Mouse (Mus musculus) midbrain, embryonic 13.5 days (tissue): Measurements from ENCODE around the gene Tbc1d10c. TPM values are rescaled to one million over a fixed set of nuclear protein-coding genes. Genes with fewer than 3 reads are reported as not detected.

Experiments used
- microRNA-seq: library from miRNA; unstranded; fragments of <30 nt; microRNA quantifications from one replicate; pipeline ENCODE4, GENCODE M21; 2016
- polyA plus RNA-seq: library from polyadenylated mRNA; unstranded; fragments of >200 nt; fragmentation: Nextera tagmentation; extraction: Ambion mirVana; gene quantifications from 2 replicates; pipeline ENCODE4 v1.2.1, GENCODE M21; 2015

Tbc1d10c gene
- polyA plus RNA-seq, 1 experiment from 2014 or later: 0.78 TPM

Small RNA genes within 50 kb of the gene (microRNA-seq; reads per million reads assigned to microRNA genes)
- gene Gm26115: not detected

Other genes with a start within 250 kb of the Tbc1d10c start
- gene Aldh3b3, start 232.6 kb downstream of the Tbc1d10c start, polyA plus RNA-seq: not detected in 2 replicates
- gene Aldh3b2, start 219.0 kb downstream of the Tbc1d10c start, polyA plus RNA-seq: 0.09 and 0.18 TPM in 2 replicates
- 1.2 and 1.5 TPM in 2 replicates for gene Acy3, start 204.7 kb downstream of the Tbc1d10c start, polyA plus RNA-seq
- not detected in 2 replicates for gene Tbx10, start 198.5 kb downstream of the Tbc1d10c start, polyA plus RNA-seq
- 25.2 and 26.4 TPM in 2 replicates for gene Nudt8, start 190.7 kb downstream of the Tbc1d10c start, polyA plus RNA-seq
- gene Gm49405, start 190.7 kb downstream of the Tbc1d10c start, polyA plus RNA-seq: 4.9 and 5.5 TPM in 2 replicates
- 5.1 and 7.8 TPM in 2 replicates for gene Doc2g, start 188.0 kb downstream of the Tbc1d10c start, polyA plus RNA-seq
- gene Ndufv1, start 178.5 kb downstream of the Tbc1d10c start, polyA plus RNA-seq: 203 and 210 TPM in 2 replicates
- 372 and 375 TPM in 2 replicates for gene Gstp1, start 153.3 kb downstream of the Tbc1d10c start, polyA plus RNA-seq
- 1.3 and 3.9 TPM in 2 replicates for gene Gstp2, start 145.3 kb downstream of the Tbc1d10c start, polyA plus RNA-seq
- gene Gstp3, start 131.7 kb downstream of the Tbc1d10c start, polyA plus RNA-seq: not detected in 2 replicates
- gene Cabp2, start 109.7 kb downstream of the Tbc1d10c start, polyA plus RNA-seq: not detected in 2 replicates
- 78.7 and 82.1 TPM in 2 replicates for gene Cdk2ap2, start 94.1 kb downstream of the Tbc1d10c start, polyA plus RNA-seq
- gene Pitpnm1, start 91.3 kb downstream of the Tbc1d10c start, polyA plus RNA-seq: 45.0 and 45.9 TPM in 2 replicates
- gene Aip, start 65.4 kb downstream of the Tbc1d10c start, polyA plus RNA-seq: 79.8 and 80.9 TPM in 2 replicates
- gene Gpr152, start 51.5 kb downstream of the Tbc1d10c start, polyA plus RNA-seq: 0.05 and 0.08 TPM in 2 replicates
- gene Cabp4, start 47.3 kb downstream of the Tbc1d10c start, polyA plus RNA-seq: 0.19 and 0.34 TPM in 2 replicates
- 121 and 127 TPM in 2 replicates for gene Coro1b, start 42.7 kb downstream of the Tbc1d10c start, polyA plus RNA-seq
- 0.24 and 0.50 TPM in 2 replicates for gene Ptprcap, start 37.7 kb downstream of the Tbc1d10c start, polyA plus RNA-seq
- 60.5 and 62.9 TPM in 2 replicates for gene Rps6kb2, start 27.9 kb downstream of the Tbc1d10c start, polyA plus RNA-seq
- 4.2 and 4.8 TPM in 2 replicates for gene Carns1, start 15.8 kb downstream of the Tbc1d10c start, polyA plus RNA-seq
- gene Ppp1ca, start 781 bp upstream of the Tbc1d10c start, polyA plus RNA-seq: 636 and 651 TPM in 2 replicates
- 24.9 and 26.3 TPM in 2 replicates for gene Rad9a, start 10.4 kb upstream of the Tbc1d10c start, polyA plus RNA-seq
- 0.64 and 0.70 TPM in 2 replicates for gene Clcf1, start 23.0 kb upstream of the Tbc1d10c start, polyA plus RNA-seq
- not detected in 2 replicates for gene AC109138.7, start 23.1 kb upstream of the Tbc1d10c start, polyA plus RNA-seq
- gene Pold4, start 40.6 kb upstream of the Tbc1d10c start, polyA plus RNA-seq: 14.5 and 15.3 TPM in 2 replicates
- gene Ssh3, start 77.9 kb upstream of the Tbc1d10c start, polyA plus RNA-seq: 6.0 and 8.7 TPM in 2 replicates
- 23.4 and 27.8 TPM in 2 replicates for gene Ankrd13d, start 91.9 kb upstream of the Tbc1d10c start, polyA plus RNA-seq
- gene Grk2, start 114.9 kb upstream of the Tbc1d10c start, polyA plus RNA-seq: 18.0 and 20.9 TPM in 2 replicates
- 37.5 and 43.0 TPM in 2 replicates for gene Kdm2a, start 207.0 kb upstream of the Tbc1d10c start, polyA plus RNA-seq
- 4.2 and 10.3 TPM in 2 replicates for gene Rhod, start 248.1 kb upstream of the Tbc1d10c start, polyA plus RNA-seq